Mouse (Mus musculus) lung, postnatal 14 days (tissue): ENCODE results near the gene Sstr1.

Experiments used
- DNase-seq: peaks from one replicate; pipeline ENCODE4 v3.0.0; 2021

Sstr1 gene

DNA sequence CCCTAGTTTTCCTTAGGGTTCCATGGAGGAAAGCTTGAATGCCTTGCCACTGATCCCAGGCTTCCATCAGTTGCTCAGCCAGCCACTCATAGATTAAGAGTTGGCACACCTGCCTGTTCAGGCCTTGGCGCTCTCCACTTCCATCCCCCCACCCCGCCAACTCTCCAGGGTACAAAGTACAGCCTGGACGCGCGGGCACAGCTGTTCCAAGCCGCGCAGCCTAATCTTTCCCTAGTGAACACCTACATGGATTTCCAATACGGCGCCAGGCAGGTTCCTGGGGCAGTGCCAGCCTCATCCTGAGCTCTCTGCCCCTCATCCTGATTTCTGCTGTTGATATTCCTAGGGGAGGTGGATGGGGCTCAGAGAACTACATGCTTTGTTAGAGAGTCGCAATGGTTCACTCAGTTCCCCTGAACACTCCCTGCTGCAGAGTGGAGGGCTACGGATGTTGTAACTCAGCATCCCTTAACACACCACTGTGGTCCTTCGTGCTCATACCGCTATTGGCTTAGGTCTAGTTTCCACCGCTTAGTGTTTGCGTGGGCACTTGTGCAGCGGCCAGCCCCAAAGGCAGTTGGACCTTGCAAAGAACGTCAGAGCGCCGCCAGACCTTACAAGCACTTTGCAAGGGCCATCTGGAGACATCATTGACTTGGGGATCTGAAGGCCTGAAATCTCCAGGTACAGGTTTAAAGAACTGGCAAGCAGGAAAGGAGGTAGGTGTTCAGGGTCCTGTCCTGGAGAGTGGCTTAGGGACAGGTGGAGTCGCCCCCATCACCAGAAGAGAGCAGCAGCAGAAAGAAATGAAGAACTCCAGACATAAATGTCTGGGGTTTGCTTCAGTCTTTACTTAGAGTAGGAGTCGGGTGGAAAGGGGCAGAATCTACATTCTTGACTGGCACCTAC lies at the start of gene Sstr1:
TSS of gene Sstr1 (plus strand) at position 610 of the 909 bp plus-strand sequence.
- DNase-seq, result no peak

DNA sequence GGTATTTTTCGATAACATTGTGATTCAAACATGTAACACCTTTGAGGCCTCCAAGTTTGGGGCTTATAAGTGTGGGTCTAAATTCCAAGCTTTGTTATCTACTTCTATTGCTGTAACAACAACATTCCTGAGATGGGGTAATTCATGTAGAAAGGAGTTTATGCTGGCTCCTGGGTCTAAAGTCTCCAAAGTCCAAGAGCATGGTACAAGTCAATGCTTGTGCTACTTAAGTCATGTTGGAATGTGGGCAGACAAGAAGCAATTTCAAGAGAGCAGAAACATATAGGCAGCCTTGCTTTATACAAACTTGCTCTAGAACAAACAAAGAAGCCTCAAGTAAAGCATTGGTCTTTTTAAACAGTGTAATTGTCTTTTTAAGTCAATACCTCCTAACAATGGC lies 12.8 kb upstream of the Sstr1 start:
- DNase-seq, result no peak

- no peak for DNase-seq
Observed at GRCm38 (mm10) chr12:58201190-58201589, 10.4 kb upstream of the Sstr1 start.

DNA sequence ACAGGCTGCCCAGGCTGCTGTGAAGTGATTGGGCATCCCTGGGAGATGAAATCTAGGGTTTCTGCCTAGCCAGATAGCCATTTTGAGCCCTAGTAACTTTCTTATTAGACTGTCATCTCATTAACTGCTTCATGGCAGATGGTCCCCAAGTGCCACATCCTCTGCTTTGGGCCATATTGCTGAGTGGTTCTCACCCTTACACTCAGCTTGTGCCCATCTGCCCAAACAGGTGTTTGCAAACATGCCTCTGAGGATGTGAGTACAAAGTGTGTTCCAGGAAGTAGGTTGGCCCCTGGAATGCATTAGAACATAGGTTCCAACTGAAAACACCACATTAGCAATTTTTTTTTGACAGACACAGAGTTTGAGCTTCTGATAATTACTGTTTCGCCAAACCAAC lies 3.6 kb upstream of the Sstr1 start:
- no peak for DNase-seq

- DNase-seq, result no peak
Observed at GRCm38 (mm10) chr12:58212261-58212923, 820 bp downstream of the Sstr1 start.

- no peak for DNase-seq
Observed at GRCm38 (mm10) chr12:58212924-58213450, 1.4 kb downstream of the Sstr1 start.

GRCm38 (mm10) chr12:58213451-58214288 lies 2.1 kb downstream of the Sstr1 start:
- DNase-seq, result no peak

GRCm38 (mm10) chr12:58214289-58215136 lies 2.9 kb downstream of the Sstr1 start:
- no peak for DNase-seq

DNA sequence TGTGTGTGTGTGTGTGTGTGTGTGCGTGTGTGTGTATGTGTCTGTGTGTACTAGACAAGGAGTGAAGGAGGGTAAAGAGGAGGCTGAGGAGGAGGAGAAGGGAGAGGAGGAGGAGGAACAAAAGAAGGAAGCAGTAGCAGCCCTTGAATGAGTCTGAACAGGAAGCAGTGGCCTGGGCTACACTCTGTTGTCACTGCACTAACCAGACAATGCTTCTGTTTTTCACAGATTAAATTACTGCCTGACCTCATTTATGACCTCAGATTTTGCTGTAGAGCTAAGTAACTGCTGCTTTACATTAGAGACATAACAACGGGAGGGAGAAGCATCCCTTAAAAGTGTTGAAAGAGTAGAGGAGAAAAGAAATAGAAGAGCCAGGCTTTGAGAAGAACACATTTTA lies 4.6 kb downstream of the Sstr1 start:
- no peak for DNase-seq

DNA sequence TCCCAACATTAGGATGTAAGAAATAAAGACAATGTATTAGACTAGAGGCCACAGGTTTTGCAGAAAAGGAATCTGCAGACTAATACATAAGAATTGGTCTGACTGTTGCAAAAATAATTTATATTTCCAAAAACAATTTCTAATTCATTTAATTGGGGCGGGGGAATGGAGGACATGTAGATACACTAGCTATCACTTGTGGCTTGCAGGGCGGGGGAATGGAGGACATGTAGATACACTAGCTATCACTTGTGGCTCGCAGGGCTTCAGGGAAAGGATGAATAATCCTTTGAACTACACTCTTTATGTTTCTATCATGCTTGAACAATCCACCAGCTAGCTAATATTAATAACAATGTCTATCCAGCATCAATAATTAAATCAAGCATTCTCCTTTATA lies 7.5 kb downstream of the Sstr1 start:
- DNase-seq, result no peak

DNA sequence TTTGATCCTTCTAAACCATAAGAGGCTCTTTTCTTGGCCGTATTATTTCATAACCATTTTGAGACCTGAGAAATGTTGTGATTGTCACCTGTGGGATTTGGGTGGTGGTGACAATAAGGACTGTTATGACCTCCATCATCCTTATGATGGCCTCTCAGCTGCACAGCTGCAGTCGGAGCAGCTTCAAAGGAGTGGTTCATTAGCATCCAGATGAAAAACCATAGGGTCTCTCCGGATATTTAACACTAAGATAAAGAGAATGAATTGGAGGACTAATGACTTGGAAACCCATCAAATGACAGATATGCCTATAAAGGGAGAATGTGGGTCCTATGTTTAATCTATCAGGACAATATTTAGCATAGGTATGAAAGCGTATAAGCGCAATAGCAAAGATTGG lies 14.1 kb downstream of the Sstr1 start:
- no peak for DNase-seq

- no peak for DNase-seq
Observed at GRCm38 (mm10) chr12:58232489-58232888, 20.9 kb downstream of the Sstr1 start.

GRCm38 (mm10) chr12:58251901-58252300 lies 40.3 kb downstream of the Sstr1 start:
- no peak for DNase-seq
